Mouse (Mus musculus): ENCODE data around the gene Eef1b2. TPM values are rescaled to one million over a fixed set of nuclear protein-coding genes. Genes with fewer than 3 reads are reported as not detected.
"Not testable (repeated sequence)": the region's sequence is repeated elsewhere in the genome, so short reads cannot be mapped to it uniquely, and the experiment has no call there.

The Eef1b2 gene
- polyA plus RNA-seq (2015; fragmentation: Nextera tagmentation; extraction: Ambion mirVana), result 542 and 580 TPM in 2 replicates

DNA sequence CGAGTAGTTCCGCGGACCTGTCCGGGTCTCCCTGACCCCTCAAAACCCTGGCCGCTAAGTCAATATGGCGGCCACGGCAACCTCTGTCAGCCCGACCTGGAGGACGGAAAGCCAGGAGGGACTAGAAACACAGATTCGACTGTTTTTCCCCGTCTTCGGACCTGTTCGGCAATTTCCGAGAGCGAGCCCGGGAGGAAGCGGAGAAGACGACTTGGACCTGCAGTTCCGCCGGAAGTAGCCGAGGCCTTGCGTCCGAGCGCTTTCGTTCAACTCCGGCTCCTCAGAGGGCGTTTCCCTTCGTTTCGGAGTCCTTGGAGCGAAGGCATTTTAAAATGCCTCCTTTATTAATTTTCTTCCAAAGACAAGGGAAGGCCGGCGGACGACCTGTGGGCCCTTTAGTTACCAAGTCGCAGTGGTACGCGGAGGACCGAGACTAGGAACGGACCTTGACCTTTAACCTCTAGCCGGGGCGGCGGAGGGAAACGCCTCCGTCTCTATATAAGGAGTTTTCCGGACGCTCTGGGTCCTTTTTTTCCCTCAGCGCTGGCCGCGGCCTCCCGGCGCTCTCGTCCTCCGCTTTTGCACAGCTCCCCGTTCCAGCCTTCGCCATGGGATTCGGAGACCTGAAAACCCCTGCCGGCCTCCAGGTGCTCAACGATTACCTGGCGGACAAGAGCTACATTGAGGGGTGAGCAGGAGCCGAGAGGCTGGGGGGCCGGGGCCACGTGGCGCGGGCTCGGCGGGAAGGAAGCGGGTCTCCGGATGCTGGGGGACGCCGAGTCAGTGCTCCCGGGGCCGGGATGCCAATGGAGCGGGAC, at the start of gene Eef1b2, which contains the start of gene Ndufs1:
Gene Eef1b2, plus strand, starts transcription at position 222 of the 818 bp plus-strand sequence.
Gene Ndufs1, minus strand, starts transcription at position 230 of the 818 bp plus-strand sequence.
- peak within 1 kb of the TSS; percentile 93 for H3K9ac ChIP-seq
- no peaks in the 10 kb centered on the region for H3K27me3 ChIP-seq
- H3K4me1 ChIP-seq, result peaks cover 23% of the 10 kb centered on the region
- WGBS, result under 1% methylated on average over 72 of the region's 72 CpGs
- peaks cover 42% of the 10 kb centered on the region for H3K36me3 ChIP-seq
- peak within 1 kb of the TSS; percentile 83 for H3K4me3 ChIP-seq (replicated peaks)
- H3K27ac ChIP-seq, result peak within 1 kb of the TSS; percentile 91
- peak; percentile 90 for ATAC-seq (replicated peaks; ENCODE audit: low FRiP score)
- H3K9me3 ChIP-seq (replicated peaks), result no peaks in the 10 kb centered on the region
- H3K4me2 ChIP-seq, result peak within 1 kb of the TSS; percentile 73

DNA sequence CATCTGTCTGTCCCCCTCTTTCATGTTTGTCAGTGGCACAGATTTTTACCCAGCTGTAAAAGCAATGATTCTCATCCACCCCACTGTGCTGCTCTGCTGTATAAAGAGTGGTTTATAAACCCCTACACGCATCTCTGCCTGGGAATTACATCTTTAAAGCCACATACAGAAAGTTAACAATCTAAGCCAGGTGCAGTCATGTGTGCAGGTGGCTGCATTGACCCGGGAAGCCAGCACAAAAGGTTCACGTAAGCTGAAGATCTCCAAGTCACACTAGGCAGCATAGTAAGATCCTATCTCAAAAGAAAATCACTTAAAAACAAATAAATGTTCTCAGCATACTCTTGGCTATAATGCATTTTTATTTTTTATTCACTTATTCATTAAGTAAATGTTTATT, 47.4 kb upstream of the Eef1b2 start:
- H3K4me1 ChIP-seq, result peaks cover 17% of the 10 kb centered on the region
- H3K9ac ChIP-seq, result no peak overlapping the region
- ATAC-seq (replicated peaks; ENCODE audit: low FRiP score), result peak; percentile 61
- 22% methylated on average over 3 of the region's 3 CpGs for WGBS
- H3K9me3 ChIP-seq (replicated peaks), result no peaks in the 10 kb centered on the region
- peak overlapping the region; percentile 74 for H3K27ac ChIP-seq
- peak overlapping the region; percentile 60 for H3K4me2 ChIP-seq
- peaks cover 15% of the 10 kb centered on the region for H3K36me3 ChIP-seq
- H3K27me3 ChIP-seq, result no peaks in the 10 kb centered on the region
- H3K4me3 ChIP-seq (replicated peaks), result no peak overlapping the region

DNA sequence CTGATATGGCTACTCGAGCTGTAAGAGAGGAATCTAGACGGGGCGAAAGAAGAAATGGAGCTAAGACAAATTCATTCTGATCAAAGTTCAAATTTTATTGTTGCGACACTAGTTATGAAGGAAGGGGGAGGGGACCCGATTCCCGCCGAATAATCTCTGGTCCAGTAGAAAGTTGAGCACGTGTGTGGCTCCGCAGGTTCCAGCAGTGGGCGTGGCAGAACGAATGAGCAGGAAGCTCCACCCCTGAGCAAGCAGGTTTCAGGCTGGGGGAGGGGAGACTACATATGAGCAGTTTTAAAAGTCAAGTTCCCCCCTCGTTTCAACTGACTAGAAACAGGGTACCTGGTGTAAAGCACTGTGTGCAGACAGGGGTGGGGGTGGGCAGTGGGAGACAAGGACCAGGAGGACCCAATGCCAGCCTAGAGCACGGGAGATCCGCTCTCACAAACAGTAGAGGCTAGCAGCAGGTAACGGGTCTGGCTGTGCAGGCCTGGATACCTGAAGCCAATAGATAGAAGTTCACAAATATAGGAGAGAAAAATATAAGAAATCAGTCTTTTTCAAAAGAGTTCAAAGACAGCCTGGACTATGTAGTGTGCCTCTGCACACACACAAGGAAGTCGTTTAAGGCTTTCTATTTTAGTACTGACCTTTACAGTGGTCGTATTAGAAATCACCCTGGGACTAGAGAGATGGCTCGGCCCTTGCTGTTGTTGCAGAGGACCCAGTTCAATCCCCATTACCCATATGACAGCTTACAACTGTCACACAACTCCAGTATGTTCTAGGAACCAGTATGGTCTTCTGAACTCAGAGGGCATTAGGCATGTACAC, 46.6 kb upstream of the Eef1b2 start:
- peak overlapping the region; percentile 74 for H3K27ac ChIP-seq
- peak overlapping the region; percentile 60 for H3K4me2 ChIP-seq
- peaks cover 14% of the 10 kb centered on the region for H3K4me1 ChIP-seq
- H3K36me3 ChIP-seq, result peaks cover 13% of the 10 kb centered on the region
- WGBS, result 16% methylated on average over 18 of the region's 18 CpGs
- no peaks in the 10 kb centered on the region for H3K9me3 ChIP-seq (replicated peaks)
- ATAC-seq (replicated peaks; ENCODE audit: low FRiP score), result peak; percentile 78
- H3K9ac ChIP-seq, result no peak overlapping the region
- peak overlapping the region; percentile 36 for H3K4me3 ChIP-seq (replicated peaks)
- no peaks in the 10 kb centered on the region for H3K27me3 ChIP-seq

DNA sequence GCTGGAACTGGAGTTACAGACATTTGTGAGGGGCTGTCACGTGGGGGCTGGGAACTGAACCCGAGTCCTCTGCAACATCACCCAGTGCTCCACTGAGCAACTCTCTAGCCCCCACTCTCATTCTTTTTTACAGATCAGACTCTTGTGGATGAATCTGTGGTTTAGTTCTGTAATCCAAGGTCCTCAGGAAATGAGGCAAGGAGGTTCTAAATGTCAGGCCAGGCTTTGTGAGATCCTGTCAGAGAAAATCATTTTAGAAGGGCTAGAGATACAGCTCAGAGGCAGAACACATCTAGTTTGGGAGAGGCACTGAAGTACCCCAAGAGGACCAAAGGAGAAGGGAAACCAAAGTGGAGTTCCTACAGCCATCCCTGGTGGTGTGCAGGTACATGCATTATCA, 45.7 kb upstream of the Eef1b2 start:
- ATAC-seq (replicated peaks; ENCODE audit: low FRiP score), result no peak
- Histone ChIP-seq H3K27ac (no peak overlapping the region), H3K4me2 (no peak overlapping the region), H3K9me3 (replicated peaks) (no peaks in the 10 kb centered on the region), H3K4me1 (peaks cover 14% of the 10 kb centered on the region), H3K36me3 (peaks cover 4% of the 10 kb centered on the region; the same call in 1 of the 2 replicates), H3K9ac (no peak overlapping the region), H3K4me3 (replicated peaks) (no peak overlapping the region), H3K27me3 (no peaks in the 10 kb centered on the region)
- 73% methylated on average over 2 of the region's 2 CpGs for WGBS

DNA sequence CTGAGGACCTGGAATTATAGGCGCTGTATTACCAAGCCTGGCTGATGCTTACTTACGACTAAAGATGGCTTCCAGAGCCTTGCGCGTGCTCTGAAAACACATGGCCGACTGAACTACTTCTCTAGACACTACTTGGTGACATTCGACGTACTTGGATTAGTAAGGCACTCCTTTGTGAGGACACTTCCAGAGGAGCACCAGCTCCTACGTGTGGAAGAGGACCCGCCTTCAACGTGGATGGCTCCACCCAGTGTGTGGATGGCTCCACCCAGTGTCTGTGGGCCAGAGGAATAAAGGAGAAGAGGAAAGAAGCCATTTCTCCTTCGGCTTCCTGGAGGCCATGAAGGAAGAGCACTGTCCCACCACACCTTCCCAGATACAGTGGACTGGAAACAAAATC, 44.9 kb upstream of the Eef1b2 start:
- Histone ChIP-seq H3K4me2 (no peak overlapping the region), H3K9ac (no peak overlapping the region), H3K4me3 (replicated peaks) (no peak overlapping the region), H3K27me3 (no peaks in the 10 kb centered on the region), H3K9me3 (replicated peaks) (no peaks in the 10 kb centered on the region), H3K4me1 (peaks cover 14% of the 10 kb centered on the region), H3K36me3 (peaks cover 4% of the 10 kb centered on the region; the same call in 1 of the 2 replicates), H3K27ac (no peak overlapping the region)
- WGBS, result 92% methylated on average over 11 of the region's 11 CpGs
- ATAC-seq (replicated peaks; ENCODE audit: low FRiP score), result no peak

DNA sequence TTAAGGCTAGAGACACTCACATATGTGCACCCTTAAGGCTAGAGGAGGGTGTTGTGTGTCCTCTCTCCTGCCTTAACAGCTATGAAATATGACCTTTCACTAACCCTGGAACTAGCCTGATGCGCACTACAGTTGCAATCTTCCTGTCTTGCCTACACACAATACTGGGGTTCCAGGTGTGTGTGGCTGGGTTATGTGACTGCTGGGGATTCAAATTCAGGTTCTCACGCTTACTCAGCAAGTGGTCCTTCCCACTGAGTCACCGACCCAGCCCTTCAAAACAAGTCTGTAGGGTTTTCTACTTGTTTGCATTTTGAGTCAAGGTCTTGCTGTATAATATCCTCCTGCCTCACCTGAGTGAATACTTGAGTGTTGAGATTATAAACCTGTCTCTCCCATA, 42.1 kb upstream of the Eef1b2 start:
- Histone ChIP-seq H3K9me3 (replicated peaks) (no peaks in the 10 kb centered on the region), H3K36me3 (peaks cover 14% of the 10 kb centered on the region), H3K4me3 (replicated peaks) (no peak overlapping the region), H3K27ac (no peak overlapping the region), H3K4me1 (peaks cover 8% of the 10 kb centered on the region), H3K27me3 (no peaks in the 10 kb centered on the region), H3K4me2 (no peak overlapping the region), H3K9ac (no peak overlapping the region)
- ATAC-seq (replicated peaks; ENCODE audit: low FRiP score), result no peak
- WGBS, result 79% methylated on average over 3 of the region's 3 CpGs

DNA sequence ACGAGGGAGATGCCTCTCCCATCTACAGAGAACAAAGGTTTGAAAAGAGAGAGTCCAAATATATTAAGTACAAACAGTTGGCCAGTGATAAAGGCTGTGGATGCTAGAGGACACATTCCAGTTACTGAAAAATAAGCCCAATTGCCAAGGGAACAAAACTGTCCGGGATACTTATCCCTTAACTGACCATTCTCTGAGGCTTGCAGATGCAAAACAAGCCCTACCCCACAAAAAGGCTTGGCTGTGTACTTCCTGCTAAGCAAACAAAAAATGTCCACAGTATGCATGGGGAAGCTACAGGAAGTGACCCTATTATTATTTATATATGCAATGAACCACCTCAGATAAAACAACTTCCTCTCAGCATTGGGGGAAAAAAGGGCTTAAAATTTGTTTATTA, 38.7 kb upstream of the Eef1b2 start:
- no peak for ATAC-seq (replicated peaks; ENCODE audit: low FRiP score)
- Histone ChIP-seq H3K36me3 (peaks cover 39% of the 10 kb centered on the region), H3K27me3 (no peaks in the 10 kb centered on the region), H3K9me3 (replicated peaks) (no peaks in the 10 kb centered on the region), H3K9ac (no peak overlapping the region), H3K4me2 (no peak overlapping the region), H3K4me1 (no peaks in the 10 kb centered on the region), H3K27ac (no peak overlapping the region), H3K4me3 (replicated peaks) (no peak overlapping the region)
- WGBS, result 81% methylated on average over 2 of the region's 2 CpGs

DNA sequence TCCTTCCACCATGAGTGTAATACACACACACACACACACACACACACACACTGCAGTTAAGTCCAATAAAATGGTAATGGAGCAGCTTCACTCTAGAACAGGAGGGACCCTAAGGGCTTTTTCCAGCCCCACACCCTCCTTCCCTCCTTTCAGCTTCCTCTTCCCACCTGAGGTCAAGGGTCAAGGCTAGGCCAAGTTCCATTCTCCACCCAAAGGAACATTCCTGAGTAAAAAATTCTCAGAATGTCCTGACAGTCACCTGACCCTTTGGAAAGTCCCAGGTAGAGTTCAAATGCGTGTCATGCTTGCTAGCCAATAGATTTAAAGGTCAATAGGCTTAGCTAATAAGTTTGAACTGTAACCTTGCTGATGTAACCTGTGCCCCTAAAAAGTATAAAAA, 38.0 kb upstream of the Eef1b2 start:
- peaks cover 45% of the 10 kb centered on the region for H3K36me3 ChIP-seq
- not testable (repeated sequence) for H3K27me3 ChIP-seq; H3K9ac ChIP-seq; H3K4me2 ChIP-seq; H3K27ac ChIP-seq; ATAC-seq (replicated peaks; ENCODE audit: low FRiP score); H3K4me3 ChIP-seq (replicated peaks); H3K9me3 ChIP-seq (replicated peaks); H3K4me1 ChIP-seq
- 83% methylated on average over 1 of the region's 1 CpGs for WGBS

DNA sequence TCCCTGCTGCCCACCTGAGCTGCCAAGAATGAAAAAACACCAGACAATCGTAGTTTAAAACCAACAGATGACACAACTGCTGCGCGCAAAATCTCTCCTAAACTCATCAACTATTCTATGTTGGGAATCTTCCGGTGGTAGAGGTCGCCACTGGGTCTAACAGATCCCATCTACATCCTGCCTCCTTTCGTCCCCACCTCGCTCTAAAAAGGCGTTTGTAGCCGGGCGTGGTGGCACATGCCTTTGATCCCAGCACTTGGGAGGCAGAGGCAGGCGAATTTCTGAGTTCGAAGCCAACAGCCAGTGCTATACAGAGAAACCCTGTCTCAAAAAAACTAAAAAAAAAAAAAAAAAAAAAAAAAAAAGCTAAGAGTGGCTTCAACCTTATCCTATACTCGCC, 36.4 kb upstream of the Eef1b2 start:
- Histone ChIP-seq H3K27me3 (no peaks in the 10 kb centered on the region), H3K4me2 (no peak overlapping the region), H3K9ac (no peak overlapping the region), H3K36me3 (peaks cover 61% of the 10 kb centered on the region), H3K4me3 (replicated peaks) (no peak overlapping the region), H3K27ac (no peak overlapping the region), H3K4me1 (no peaks in the 10 kb centered on the region), H3K9me3 (replicated peaks) (no peaks in the 10 kb centered on the region)
- no peak for ATAC-seq (replicated peaks; ENCODE audit: low FRiP score)
- WGBS, result 94% methylated on average over 13 of the region's 13 CpGs

DNA sequence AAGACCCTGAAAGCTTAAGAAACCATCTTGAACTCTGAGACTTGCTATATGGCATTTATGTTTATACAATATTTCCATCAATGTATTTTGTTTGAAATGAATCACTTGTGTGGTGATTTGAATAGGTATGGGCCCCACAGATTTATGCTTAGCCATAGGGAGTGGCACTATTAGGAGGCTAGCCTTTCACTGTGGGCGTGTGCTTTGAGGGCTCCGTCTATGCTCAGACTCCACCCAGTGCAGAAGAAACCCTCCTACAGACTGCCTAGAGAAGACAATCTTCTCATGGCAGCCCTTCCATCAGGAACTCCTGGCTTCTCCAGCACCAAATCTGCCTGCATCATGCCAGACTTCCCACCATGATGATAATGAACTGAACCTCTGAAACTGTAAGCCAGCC, 8.0 kb upstream of the Eef1b2 start:
- H3K27ac ChIP-seq, result no peak overlapping the region
- H3K4me1 ChIP-seq, result no peaks in the 10 kb centered on the region
- H3K9me3 ChIP-seq (replicated peaks), result no peaks in the 10 kb centered on the region
- 82% methylated on average over 2 of the region's 2 CpGs for WGBS
- no peak overlapping the region for H3K4me3 ChIP-seq (replicated peaks)
- no peak overlapping the region for H3K9ac ChIP-seq
- no peak for ATAC-seq (replicated peaks; ENCODE audit: low FRiP score)
- H3K36me3 ChIP-seq, result peaks cover 82% of the 10 kb centered on the region
- no peak overlapping the region for H3K4me2 ChIP-seq
- no peaks in the 10 kb centered on the region for H3K27me3 ChIP-seq

DNA sequence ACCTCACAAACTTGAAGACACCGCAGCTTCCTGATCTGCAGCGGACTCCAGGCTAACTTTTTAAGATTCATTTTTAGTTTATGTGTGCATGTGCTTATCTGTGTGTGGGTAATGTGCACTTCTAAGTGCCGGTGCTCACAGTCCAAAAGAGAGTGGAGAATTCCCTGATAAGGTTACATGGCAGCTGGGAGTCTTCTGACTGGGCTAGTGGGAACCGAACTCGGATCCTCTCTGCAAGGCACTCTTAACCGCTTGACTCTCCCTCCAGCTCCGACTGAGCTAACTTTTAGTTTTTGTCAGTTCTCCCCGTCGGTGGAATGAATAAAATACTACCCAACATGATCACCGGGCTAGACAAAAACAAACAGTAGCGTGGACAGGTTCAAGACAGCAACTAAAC, 772 bp upstream of the Eef1b2 start:
- no peaks in the 10 kb centered on the region for H3K27me3 ChIP-seq
- no peak for ATAC-seq (replicated peaks; ENCODE audit: low FRiP score)
- peak overlapping the region; percentile 93 for H3K9ac ChIP-seq
- H3K4me1 ChIP-seq, result peaks cover 23% of the 10 kb centered on the region
- peaks cover 48% of the 10 kb centered on the region for H3K36me3 ChIP-seq
- peak overlapping the region; percentile 91 for H3K27ac ChIP-seq
- H3K9me3 ChIP-seq (replicated peaks), result no peaks in the 10 kb centered on the region
- 10% methylated on average over 11 of the region's 11 CpGs for WGBS
- H3K4me2 ChIP-seq, result peak overlapping the region; percentile 73
- H3K4me3 ChIP-seq (replicated peaks), result peak overlapping the region; percentile 83

DNA sequence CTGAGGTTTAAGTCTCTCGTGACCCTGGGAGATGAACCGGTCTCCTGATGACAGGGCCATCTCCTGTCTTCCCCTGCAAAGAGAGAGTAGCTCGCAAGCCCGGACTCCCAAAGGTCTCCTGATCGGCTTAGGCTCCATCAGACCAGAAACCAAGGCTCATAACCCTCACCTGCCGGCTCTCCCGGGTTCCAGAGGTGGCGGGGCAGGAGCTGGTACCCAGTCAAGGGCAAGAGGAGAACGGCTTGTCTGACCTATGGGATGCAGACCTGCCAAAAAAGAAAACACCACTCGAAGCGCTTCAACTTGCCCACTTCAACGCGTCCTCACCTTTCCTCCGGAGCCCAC, 394 bp upstream of the Eef1b2 start:
- peaks cover 45% of the 10 kb centered on the region for H3K36me3 ChIP-seq
- H3K9me3 ChIP-seq (replicated peaks), result no peaks in the 10 kb centered on the region
- peak; percentile 43; the same call in 1 of the 2 replicates for ATAC-seq (replicated peaks; ENCODE audit: low FRiP score)
- H3K4me1 ChIP-seq, result peaks cover 23% of the 10 kb centered on the region
- H3K27me3 ChIP-seq, result no peaks in the 10 kb centered on the region
- peak overlapping the region; percentile 91 for H3K27ac ChIP-seq
- H3K4me3 ChIP-seq (replicated peaks), result peak overlapping the region; percentile 83
- H3K9ac ChIP-seq, result peak overlapping the region; percentile 93
- H3K4me2 ChIP-seq, result peak overlapping the region; percentile 73
- under 1% methylated on average over 14 of the region's 14 CpGs for WGBS

All from kidney, embryonic 15.5 days (tissue).